Mouse (Mus musculus) bone marrow macrophage, adult 2 months (primary cell): ENCODE data around the gene Mlana.

Experiments
- CTCF ChIP-seq: IDR thresholded peaks from 2 replicates; pipeline ENCODE4 v1.5.1; 2012; ENCODE audit warnings: low read depth, mild to moderate bottlenecking, low read length, moderate library complexity
- POLR2A ChIP-seq: IDR thresholded peaks from 2 replicates; pipeline ENCODE4 v1.6.1; 2012; ENCODE audit warnings: mild to moderate bottlenecking, low read depth, low read length, borderline replicate concordance

DNA sequence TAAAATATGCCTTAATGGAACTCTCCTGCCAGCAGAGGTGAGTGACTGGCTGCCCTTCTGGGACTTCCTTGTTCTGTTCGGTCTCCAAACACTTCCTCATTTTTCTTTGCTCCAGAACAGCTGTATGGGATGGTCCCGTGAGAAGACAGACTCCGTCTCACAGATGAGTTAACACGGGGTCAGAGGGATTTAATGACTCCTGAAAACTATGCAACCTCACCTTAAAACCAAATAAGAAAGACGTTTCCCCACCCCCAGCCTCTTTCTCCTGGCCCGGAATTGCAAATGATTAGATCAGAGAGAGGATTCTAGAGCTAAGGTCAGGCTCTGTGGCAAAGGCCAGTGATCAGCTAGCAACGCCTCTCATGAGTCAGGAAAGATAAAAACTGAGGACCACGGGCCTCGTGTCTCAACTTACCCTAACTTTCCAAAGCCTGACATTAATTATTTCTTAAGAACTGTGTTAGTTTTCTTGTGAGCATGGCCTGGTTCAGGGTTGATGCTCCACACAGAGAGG lies 22.0 kb upstream of the Mlana start:
- TF ChIP-seq CTCF (no peak), POLR2A (no peak)
